ENCODE assay signal across 16 mouse cellular contexts in the genomic region with DNA sequence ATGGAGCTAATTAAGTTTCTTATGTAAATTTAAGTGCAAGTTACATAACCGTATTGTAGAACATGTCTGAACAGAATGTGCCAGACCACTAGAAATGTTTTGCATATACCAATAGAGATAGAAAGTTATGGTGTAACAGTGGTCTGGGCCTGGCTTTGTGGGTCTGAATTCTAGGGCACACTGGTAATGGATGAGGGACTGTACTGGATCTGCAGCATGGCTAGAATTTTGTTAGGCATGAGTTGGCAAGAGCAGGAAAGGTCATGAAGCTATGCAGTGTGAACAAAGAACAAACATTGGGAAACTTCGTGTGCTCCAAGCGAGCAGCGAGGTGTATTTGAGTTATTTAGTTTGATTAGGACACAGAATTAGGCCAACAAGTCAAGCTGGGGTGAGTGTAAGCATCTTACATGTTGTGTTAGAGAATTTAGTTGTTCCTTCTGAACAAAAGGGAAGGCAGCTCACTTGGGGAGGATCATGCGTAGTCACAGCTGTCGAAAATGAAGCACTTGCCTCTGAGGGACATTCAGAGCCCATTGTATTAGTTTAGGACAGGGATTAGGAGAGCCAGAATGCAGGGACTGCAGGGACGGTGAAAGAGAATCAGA. TPM values are rescaled to one million over a fixed set of nuclear protein-coding genes. Genes with fewer than 3 reads are reported as not detected.
DNase-seq lines count a peak whose midpoint lies in the region; ATAC-seq and TF ChIP-seq lines count a peak whose summit lies in the region.
"Had no signal": no experiment of that assay in that cellular context is flagged by ENCODE, and none has a peak within 500 bp of the region (broad histone marks: within the 10 kb centered on the region; RNA-seq: fewer than 3 reads in every experiment).

No protein-coding gene starts in this region.

- H3K4me3 ChIP-seq in heart, postnatal 0 days (ENCODE audit: low read depth, low read length) = no peak overlapping the region
- H3K4me3 ChIP-seq in midbrain, embryonic 10.5 days = 0 out of 2 replicates have a peak overlapping the region, but pooled peaks have one; percentile 16
- no peak overlapping the region for H3K4me3 ChIP-seq in midbrain, postnatal 0 days (ENCODE audit: low read depth, low read length)
- no peak overlapping the region for H3K4me3 ChIP-seq in kidney, embryonic 16.5 days (ENCODE audit: low read length)
- H3K4me3 ChIP-seq: embryonic facial prominence, embryonic 13.5 days; hindbrain, embryonic 15.5 days; limb, embryonic 15.5 days; myocyte had no signal

- no peak overlapping the region for H3K9ac ChIP-seq in heart, postnatal 0 days (replicated peaks; ENCODE audit: low read depth, low read length)
- no peak overlapping the region for H3K9ac ChIP-seq in midbrain, postnatal 0 days (replicated peaks; ENCODE audit: low read length, poor library complexity, severe bottlenecking)
- no peak overlapping the region for H3K9ac ChIP-seq in kidney, embryonic 16.5 days (replicated peaks; ENCODE audit: low read length)
- H3K9ac ChIP-seq: embryonic facial prominence, embryonic 13.5 days; hindbrain, embryonic 15.5 days; limb, embryonic 15.5 days had no signal

- WGBS in heart, postnatal 0 days = 61% methylated on average over 7 of the region's 7 CpGs
- WGBS in midbrain, embryonic 10.5 days = 20% methylated on average over 7 of the region's 7 CpGs
- WGBS in midbrain, postnatal 0 days = 33% methylated on average over 7 of the region's 7 CpGs
- WGBS in kidney, embryonic 16.5 days = 45% methylated on average over 7 of the region's 7 CpGs

- no peak for ATAC-seq in heart, postnatal 0 days (ENCODE audit: insufficient read depth, low read depth)
- ATAC-seq in midbrain, postnatal 0 days (ENCODE audit: low FRiP score) = no peak
- ATAC-seq in kidney, embryonic 16.5 days (ENCODE audit: low FRiP score, low TSS enrichment) = peak; percentile 46; the same call in 1 of the 2 replicates
- ATAC-seq: forebrain, embryonic 16.5 days; Patski had no signal

- no peak for TF ChIP-seq CTCF in heart, postnatal 0 days (IDR thresholded peaks at IDR 0.05; ENCODE audit: low read depth)
- TF ChIP-seq CTCF in midbrain, postnatal 0 days (IDR thresholded peaks at IDR 0.05) = no peak

- H3K4me2 ChIP-seq in heart, postnatal 0 days (ENCODE audit: low read depth, low read length) = no peak overlapping the region
- H3K4me2 ChIP-seq in midbrain, postnatal 0 days (ENCODE audit: low read depth, low read length, poor library complexity, severe bottlenecking) = no peak overlapping the region
- peak overlapping the region; percentile 18; the same call in 1 of the 2 replicates for H3K4me2 ChIP-seq in kidney, embryonic 16.5 days (replicated peaks; ENCODE audit: low read depth, low read length)
- H3K4me2 ChIP-seq: embryonic facial prominence, embryonic 13.5 days; hindbrain, embryonic 15.5 days; limb, embryonic 15.5 days had no signal

- no peak for DNase-seq in heart, postnatal 0 days (ENCODE audit: low spot score)
- DNase-seq in heart, postnatal 14 days = no peak
- peak; percentile 46 for DNase-seq in midbrain, embryonic 10.5 days (ENCODE audit: low spot score)
- no peak for DNase-seq in midbrain, postnatal 0 days (ENCODE audit: low spot score)
- peak; percentile 60 for DNase-seq in retina, postnatal 1 day
- no peak for DNase-seq in left cerebral cortex, postnatal 4 days
- no peak for DNase-seq in testis, postnatal 14 days (ENCODE audit: low spot score)
- DNase-seq: cerebellum, adult 8-10 months; thymus, postnatal 25 days had no signal

- no peaks in the 10 kb centered on the region for H3K27me3 ChIP-seq in heart, postnatal 0 days (ENCODE audit: control insufficient read depth, insufficient read depth, low read length)
- no peaks in the 10 kb centered on the region for H3K27me3 ChIP-seq in midbrain, embryonic 10.5 days (ENCODE audit: low read depth, poor library complexity, severe bottlenecking)
- no peaks in the 10 kb centered on the region for H3K27me3 ChIP-seq in midbrain, postnatal 0 days (ENCODE audit: insufficient read depth, low read length)
- no peaks in the 10 kb centered on the region for H3K27me3 ChIP-seq in kidney, embryonic 16.5 days (ENCODE audit: insufficient read depth, low read length)
- H3K27me3 ChIP-seq: embryonic facial prominence, embryonic 13.5 days; hindbrain, embryonic 15.5 days; limb, embryonic 15.5 days; Patski had no signal

- H3K27ac ChIP-seq in heart, postnatal 0 days (ENCODE audit: low read depth) = peak overlapping the region; percentile 57
- H3K27ac ChIP-seq in midbrain, embryonic 10.5 days (replicated peaks) = peak overlapping the region; percentile 69
- no peak overlapping the region for H3K27ac ChIP-seq in midbrain, postnatal 0 days (ENCODE audit: low read depth, low read length)
- peak overlapping the region; percentile 79 for H3K27ac ChIP-seq in kidney, embryonic 16.5 days (ENCODE audit: low read length)
- H3K27ac ChIP-seq: embryonic facial prominence, embryonic 13.5 days; hindbrain, embryonic 15.5 days; limb, embryonic 15.5 days had no signal

- no peaks in the 10 kb centered on the region for H3K36me3 ChIP-seq in heart, postnatal 0 days (replicated peaks; ENCODE audit: control insufficient read depth, insufficient read depth, low read length)
- H3K36me3 ChIP-seq in midbrain, embryonic 10.5 days = no peaks in the 10 kb centered on the region
- H3K36me3 ChIP-seq in midbrain, postnatal 0 days (ENCODE audit: insufficient read depth, low read length) = no peaks in the 10 kb centered on the region
- no peaks in the 10 kb centered on the region for H3K36me3 ChIP-seq in kidney, embryonic 16.5 days (ENCODE audit: insufficient read depth, low read length)
- H3K36me3 ChIP-seq: embryonic facial prominence, embryonic 13.5 days; hindbrain, embryonic 15.5 days; limb, embryonic 15.5 days had no signal

- H3K4me1 ChIP-seq in heart, postnatal 0 days (ENCODE audit: control insufficient read depth, insufficient read depth) = peaks cover 35% of the 10 kb centered on the region
- H3K4me1 ChIP-seq in midbrain, embryonic 10.5 days = peaks cover 70% of the 10 kb centered on the region
- no peaks in the 10 kb centered on the region for H3K4me1 ChIP-seq in midbrain, postnatal 0 days (ENCODE audit: insufficient read depth, low read length)
- H3K4me1 ChIP-seq in kidney, embryonic 16.5 days (ENCODE audit: insufficient read depth, low read length) = peaks cover 70% of the 10 kb centered on the region
- H3K4me1 ChIP-seq: hindbrain, embryonic 15.5 days had no signal

- TF ChIP-seq EP300 in heart, postnatal 0 days (IDR thresholded peaks at IDR 0.05; ENCODE audit: low read depth) = no peak

- intact Hi-C loops in heart, postnatal 14 days (cut with DNase I) = loop anchor here (5.0 kb wide), 1 partner anchor 42 kb away; no protein-coding TSS in a partner anchor
- intact Hi-C loops in left cerebral cortex, postnatal 4 days (cut with DNase I) = no loop called here

- H3K9me3 ChIP-seq in heart, postnatal 0 days (replicated peaks; ENCODE audit: control insufficient read depth, low read length) = no peaks in the 10 kb centered on the region
- H3K9me3 ChIP-seq in midbrain, embryonic 10.5 days (replicated peaks) = no peaks in the 10 kb centered on the region
- H3K9me3 ChIP-seq in midbrain, postnatal 0 days (ENCODE audit: low read length) = no peaks in the 10 kb centered on the region
- H3K9me3 ChIP-seq in kidney, embryonic 16.5 days (ENCODE audit: low read length) = no peaks in the 10 kb centered on the region
- H3K9me3 ChIP-seq: embryonic facial prominence, embryonic 13.5 days; hindbrain, embryonic 15.5 days; limb, embryonic 15.5 days had no signal

RNA-seq across cellular contexts. Expression of a gene that starts 15.1 kb away (rescaled TPM):
- 80.1 and 113 TPM in 2 replicates for total RNA-seq in heart, postnatal 0 days (2014; rRNA removed; ENCODE audit: low replicate concordance)
- 29.8 and 34.2 TPM in 2 replicates for polyA plus RNA-seq in heart, postnatal 0 days (2015; fragmentation: Nextera tagmentation; extraction: Ambion mirVana)
- 10 to 100 TPM; 76.2 to 80.5 TPM for total RNA-seq in heart, postnatal 14 days (2021)
- 28.7 and 29.0 TPM in 2 replicates for polyA plus RNA-seq in midbrain, embryonic 10.5 days (2016; fragmentation: Nextera tagmentation; extraction: Ambion mirVana)
- total RNA-seq in midbrain, postnatal 0 days (2014; rRNA removed) = 21.6 and 24.6 TPM in 2 replicates
- 8.8 and 11.7 TPM in 2 replicates for polyA plus RNA-seq in midbrain, postnatal 0 days (2015; fragmentation: Nextera tagmentation; extraction: Ambion mirVana)
- polyA plus RNA-seq in kidney, embryonic 16.5 days (2015; fragmentation: Nextera tagmentation; extraction: Ambion mirVana) = 35.2 and 44.5 TPM in 2 replicates
- 10 to 100 TPM; 31.3 to 32.8 TPM for total RNA-seq in left cerebral cortex, postnatal 4 days (2021)

Comparison
In these comparisons a context has a peak if more than half of its experiments do, and no peak if none do; other contexts are left out.
1. DNase-seq: peak in midbrain, embryonic 10.5 days (single experiment) and retina, postnatal 1 day (single experiment); none in heart, postnatal 0 days (single experiment), heart, postnatal 14 days (0 of 2), midbrain, postnatal 0 days (single experiment), left cerebral cortex, postnatal 4 days (single experiment) and testis, postnatal 14 days (single experiment).